Mouse (Mus musculus) erythroblast, embryonic 14.5 days (primary cell): ENCODE data around the gene Slc4a8.

Experiments used
- GATA1 ChIP-seq: IDR thresholded peaks from 2 replicates; pipeline ENCODE4 v1.6.1; 2012; ENCODE audit warnings: low read length, inconsistent platforms, mixed read lengths
- TAL1 ChIP-seq: IDR thresholded peaks from 3 replicates; pipeline ENCODE4 v1.6.1; 2012; ENCODE audit warnings: low read length, inconsistent platforms, mixed read lengths

DNA sequence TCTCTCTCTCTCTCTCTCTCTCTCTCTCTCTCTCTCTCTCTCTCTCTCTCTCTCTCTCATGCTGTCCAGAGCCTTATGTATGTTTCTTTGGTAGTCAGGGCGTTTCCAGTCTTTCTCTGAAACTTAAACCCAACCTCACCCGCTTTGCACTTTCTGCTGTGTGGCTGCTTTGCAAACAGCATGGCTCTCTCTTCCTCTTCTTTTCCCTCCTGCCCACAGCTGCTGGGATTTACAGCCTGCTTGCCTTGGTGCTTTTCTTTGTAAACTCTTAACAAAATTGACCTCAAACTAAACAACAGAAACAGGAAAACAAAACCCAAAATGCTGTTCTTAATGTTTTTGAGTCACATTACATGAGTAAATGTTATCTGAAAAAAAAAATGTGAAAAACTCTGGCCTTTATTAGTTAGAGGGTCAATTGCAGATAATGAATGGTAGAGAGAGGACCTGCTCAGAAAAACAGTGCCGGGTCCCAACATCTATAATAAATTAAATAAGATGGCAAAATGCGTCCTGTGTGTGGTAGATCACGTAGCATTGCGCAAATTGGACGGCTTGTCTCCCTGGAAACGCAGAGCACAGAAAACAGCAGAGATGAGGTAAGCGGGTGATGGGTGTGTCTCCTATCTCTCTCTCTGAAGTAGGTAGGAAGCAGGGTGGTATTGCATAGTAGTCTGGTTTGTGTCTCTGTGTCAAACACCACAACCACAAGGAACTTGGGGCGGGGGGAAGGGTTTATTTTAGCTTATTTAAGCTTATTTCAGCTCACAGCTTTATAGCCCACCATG is 11.6 kb upstream of the Slc4a8 start:
- TF ChIP-seq GATA1 (no peak), TAL1 (no peak)
